Mouse (Mus musculus) heart, postnatal 0 days (tissue): ENCODE measurements at regions not wholly inside any gene's neighbourhood (a gene's known extent, or its start where the extent isn't known, plus 50 kb on each side); places are given as distances from the start of the nearest gene placed in this dataset.

Source experiments
- ATAC-seq: fragments of 200-750 bp; cut with Nextera tagmentation; 2 replicates; pipeline ENCODE4 v1.8.0; 2017; ENCODE audit warnings: low read depth, moderate number of reproducible peaks, moderate library complexity; ENCODE audit not compliant: insufficient read depth
- DNase-seq: peaks from one replicate; pipeline ENCODE4 v3.0.0-alpha.2; 2016; ENCODE audit warnings: low spot score
- H3K27ac ChIP-seq: fragments of 300-500 bp; sonication (generic); 2 replicates; pipeline ENCODE4 v1.5.1; 2014; ENCODE audit warnings: low read depth, mild to moderate bottlenecking
- H3K27me3 ChIP-seq: fragments of 300-500 bp; sonication (generic); 2 replicates; pipeline ENCODE4 v1.6.1; 2014; ENCODE audit warnings: low read length, mixed read lengths; ENCODE audit not compliant: control insufficient read depth, insufficient read depth
- H3K36me3 ChIP-seq: fragments of 300-500 bp; sonication (generic); replicated peaks from 2 replicates; pipeline ENCODE4 v1.6.1; 2014; ENCODE audit warnings: low read length, mixed read lengths; ENCODE audit not compliant: control insufficient read depth, insufficient read depth
- H3K4me1 ChIP-seq: fragments of 300-500 bp; sonication (generic); 2 replicates; pipeline ENCODE4 v1.6.1; 2014; ENCODE audit warnings: antibody characterized with exemption; ENCODE audit not compliant: control insufficient read depth, insufficient read depth
- H3K4me2 ChIP-seq: fragments of 300-500 bp; sonication (generic); 2 replicates; pipeline ENCODE4 v1.6.1; 2014; ENCODE audit warnings: low read depth, mild to moderate bottlenecking, low read length, moderate library complexity
- H3K4me3 ChIP-seq: fragments of 300-500 bp; sonication (generic); 2 replicates; pipeline ENCODE4 v1.5.1; 2014; ENCODE audit warnings: low read depth, low read length
- H3K9ac ChIP-seq: fragments of 300-500 bp; sonication (generic); replicated peaks from 2 replicates; pipeline ENCODE4 v1.6.1; 2014; ENCODE audit warnings: low read depth, low read length, mixed read lengths
- H3K9me3 ChIP-seq: fragments of 300-500 bp; sonication (generic); replicated peaks from 2 replicates; pipeline ENCODE4 v1.6.1; 2016; ENCODE audit warnings: low read length; ENCODE audit not compliant: control insufficient read depth
- CTCF ChIP-seq: IDR thresholded peaks from 2 replicates; pipeline ENCODE4 v1.5.1; 2016; ENCODE audit warnings: antibody characterized with exemption, control low read depth, low read depth
- EP300 ChIP-seq: IDR thresholded peaks from 2 replicates; pipeline ENCODE4 v1.6.1; 2016; ENCODE audit warnings: antibody characterized with exemption, low read depth
- WGBS: fragments of 180-500 bp; shearing (Covaris S2); extraction: QIAGEN DNeasy Blood & Tissue Kit; methylation state at CpG from one replicate; pipeline ENCODE4 v1.1.7; 2014; 5-methylcytosine and 5-hydroxymethylcytosine counted together

DNA sequence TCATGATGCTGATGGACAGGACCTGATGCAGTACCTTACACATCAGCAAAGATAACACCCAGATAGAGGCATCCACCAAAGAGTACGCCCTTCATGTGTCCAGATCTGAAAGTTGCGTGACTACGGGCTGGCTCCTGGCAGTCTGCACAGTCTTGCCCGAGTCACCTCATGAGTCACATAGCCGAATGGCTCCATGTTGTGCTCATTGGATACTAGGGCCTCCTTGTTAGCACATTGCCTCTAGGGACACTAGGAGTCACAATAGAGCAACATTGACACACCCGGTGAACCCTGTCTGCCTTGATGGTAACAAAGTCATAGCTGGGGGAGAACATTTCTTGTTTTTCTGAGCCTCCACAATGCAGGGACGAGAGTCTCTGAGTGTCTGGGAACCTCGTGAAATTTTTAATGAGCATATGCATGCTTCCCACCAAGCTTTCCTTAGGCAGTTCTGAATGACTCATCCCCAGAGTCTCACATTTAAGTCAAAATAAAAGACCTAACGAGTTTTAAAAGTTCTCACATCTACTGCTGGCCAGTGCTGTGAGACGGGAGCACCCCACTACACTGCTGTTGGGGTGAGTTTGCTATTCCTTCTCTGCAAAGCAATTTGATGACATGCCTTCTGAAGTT, 297.5 kb downstream of the Insig2 start:
- no peaks in the 10 kb centered on the region for H3K9me3 ChIP-seq
- DNase-seq (no peak), ATAC-seq (no peak)
- TF ChIP-seq CTCF (no peak), EP300 (no peak)
- 82% methylated on average over 10 of the region's 10 CpGs for WGBS
- H3K4me1 ChIP-seq = no peaks in the 10 kb centered on the region
- no peak overlapping the region for H3K27ac ChIP-seq
- no peaks in the 10 kb centered on the region for H3K36me3 ChIP-seq
- no peak overlapping the region for H3K4me2 ChIP-seq
- no peak overlapping the region for H3K9ac ChIP-seq
- no peak overlapping the region for H3K4me3 ChIP-seq
- no peaks in the 10 kb centered on the region for H3K27me3 ChIP-seq

GRCm38 (mm10) chr1:121046581-121046980, 285.8 kb downstream of the Insig2 start:
- no peak overlapping the region for H3K4me3 ChIP-seq
- H3K4me1 ChIP-seq = 0 out of 2 replicates have a peak, but pooled peaks cover 5% of the 10 kb centered on the region
- 67% methylated on average over 6 of the region's 6 CpGs for WGBS
- no peaks in the 10 kb centered on the region for H3K36me3 ChIP-seq
- H3K4me2 ChIP-seq = no peak overlapping the region
- no peak overlapping the region for H3K9ac ChIP-seq
- no peaks in the 10 kb centered on the region for H3K9me3 ChIP-seq
- ATAC-seq (no peak), DNase-seq (no peak)
- H3K27ac ChIP-seq = no peak overlapping the region
- H3K27me3 ChIP-seq = no peaks in the 10 kb centered on the region
- TF ChIP-seq CTCF (no peak), EP300 (no peak)

DNA sequence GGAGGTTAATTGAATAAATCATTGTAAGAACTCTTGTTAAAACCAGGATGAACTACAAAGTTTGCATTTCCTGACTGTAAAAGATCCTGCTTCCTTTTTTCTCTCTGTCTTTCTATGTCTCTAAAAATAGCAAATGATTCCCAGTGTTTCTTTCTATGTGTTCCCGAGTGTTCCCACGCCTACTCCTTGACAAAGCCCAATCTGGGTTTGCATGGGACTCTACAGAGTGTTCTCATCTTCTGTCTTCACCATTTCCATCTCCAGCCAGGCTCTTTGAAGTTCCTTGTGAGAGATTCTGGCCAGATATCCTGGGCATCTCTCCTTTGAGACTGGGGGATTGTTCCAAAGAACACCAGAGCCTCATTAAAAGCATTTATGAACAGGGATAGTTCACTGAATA, 285.0 kb downstream of the Insig2 start:
- no peak overlapping the region for H3K9ac ChIP-seq
- no peaks in the 10 kb centered on the region for H3K27me3 ChIP-seq
- no peaks in the 10 kb centered on the region for H3K9me3 ChIP-seq
- H3K36me3 ChIP-seq = no peaks in the 10 kb centered on the region
- ATAC-seq = no peak
- H3K27ac ChIP-seq = no peak overlapping the region
- TF ChIP-seq CTCF (no peak), EP300 (no peak)
- 6% methylated on average over 2 of the region's 2 CpGs for WGBS
- H3K4me3 ChIP-seq = no peak overlapping the region
- no peak for DNase-seq
- 0 out of 2 replicates have a peak, but pooled peaks cover 5% of the 10 kb centered on the region for H3K4me1 ChIP-seq
- no peak overlapping the region for H3K4me2 ChIP-seq

DNA sequence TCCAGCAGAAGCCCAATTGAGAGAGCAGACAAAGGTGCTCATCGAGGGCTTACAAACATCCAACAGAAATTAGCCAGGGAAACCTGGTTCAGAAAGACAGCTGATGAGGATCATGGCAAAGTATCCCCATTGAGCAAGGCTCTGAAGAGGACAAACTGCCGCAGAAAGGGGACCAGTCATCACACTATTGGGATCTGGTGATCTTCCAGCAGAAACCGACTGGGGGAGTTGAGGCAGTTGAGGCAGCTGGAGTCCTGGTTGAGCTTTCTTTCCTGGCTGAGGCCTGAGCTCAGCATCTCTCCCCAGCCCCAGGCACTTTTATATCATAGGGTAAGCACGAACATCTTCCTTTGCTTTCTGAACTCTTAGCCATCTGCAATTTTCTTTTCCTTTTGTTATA, 282.7 kb downstream of the Insig2 start:
- DNase-seq (no peak), ATAC-seq (no peak)
- no peaks in the 10 kb centered on the region for H3K27me3 ChIP-seq
- no peak overlapping the region for H3K4me2 ChIP-seq
- H3K27ac ChIP-seq = no peak overlapping the region
- no peak overlapping the region for H3K9ac ChIP-seq
- WGBS = 74% methylated on average over 4 of the region's 4 CpGs
- H3K9me3 ChIP-seq = no peaks in the 10 kb centered on the region
- no peaks in the 10 kb centered on the region for H3K36me3 ChIP-seq
- H3K4me1 ChIP-seq = 0 out of 2 replicates have a peak, but pooled peaks cover 5% of the 10 kb centered on the region
- TF ChIP-seq EP300 (no peak), CTCF (no peak)
- no peak overlapping the region for H3K4me3 ChIP-seq

- 50% methylated on average over 10 of the region's 12 CpGs for WGBS
- no peak overlapping the region for H3K4me2 ChIP-seq
- H3K4me3 ChIP-seq = no peak overlapping the region
- DNase-seq (no peak), ATAC-seq (no peak)
- no peak for TF ChIP-seq EP300
- no peak for TF ChIP-seq CTCF
- H3K36me3 ChIP-seq = no peaks in the 10 kb centered on the region
- no peaks in the 10 kb centered on the region for H3K9me3 ChIP-seq
- H3K27ac ChIP-seq = no peak overlapping the region
- 0 out of 2 replicates have a peak, but pooled peaks cover 5% of the 10 kb centered on the region for H3K4me1 ChIP-seq
- H3K27me3 ChIP-seq = no peaks in the 10 kb centered on the region
- no peak overlapping the region for H3K9ac ChIP-seq
Observed at GRCm38 (mm10) chr1:121050695-121051495, 281.5 kb downstream of the Insig2 start.
